Mouse (Mus musculus): ENCODE results near the gene Sema4f. TPM values are rescaled to one million over a fixed set of nuclear protein-coding genes. Genes with fewer than 3 reads are reported as not detected.

The Sema4f gene
- 1 to 10 TPM; 2.0 to 3.5 TPM for total RNA-seq (2021)
- long read RNA-seq, experiment 1, partial matches to known transcripts = 0 of 2 reads
- long read RNA-seq, experiment 1, other reads (novel, unspliced or antisense) = 2 of 2 reads
- long read RNA-seq, experiment 2, full-length matches to known transcripts = 6 of 10 reads
- long read RNA-seq, experiment 2, partial matches to known transcripts = 0 of 10 reads
- long read RNA-seq, experiment 2, other reads (novel, unspliced or antisense) = 4 of 10 reads

DNA sequence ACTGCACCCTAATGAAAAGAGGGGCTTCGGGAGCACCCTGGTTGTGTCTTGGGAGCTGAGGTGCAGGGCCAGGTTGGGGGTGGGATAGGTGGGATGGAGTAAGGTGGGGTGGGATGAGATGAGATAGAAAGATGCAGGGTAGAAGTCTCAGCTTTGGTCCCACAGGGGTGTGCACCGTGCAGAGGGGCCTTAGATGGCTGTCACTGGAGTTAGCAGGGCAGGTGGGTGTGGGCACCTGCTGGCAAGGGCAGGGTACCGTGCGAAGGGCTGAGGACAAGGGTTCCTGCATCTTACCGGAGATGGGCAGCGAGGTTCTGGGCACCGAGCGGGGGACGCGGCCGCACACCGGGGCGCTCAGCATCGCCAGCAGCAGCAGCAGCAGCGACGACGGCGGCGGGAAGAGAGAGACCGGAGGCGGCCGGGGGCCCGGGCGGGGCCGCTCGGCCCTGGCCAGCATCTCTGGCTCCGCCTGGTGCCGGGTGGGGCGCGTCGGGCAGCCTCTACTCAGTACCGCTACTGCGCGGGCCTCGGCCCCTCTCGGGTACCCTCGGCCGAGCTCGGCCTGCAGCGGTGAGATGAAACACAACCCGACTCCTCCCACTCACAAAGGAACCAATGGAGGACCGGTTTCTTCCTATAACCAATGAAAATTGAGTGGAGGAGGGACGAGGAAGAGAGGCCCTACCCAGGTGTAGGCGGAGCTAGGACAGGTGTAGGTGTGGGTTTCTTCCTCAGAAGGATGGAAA is at the start of gene Sema4f:
Sema4f (minus strand) TSS at position 603 of the 746 bp plus-strand sequence.
- DNase-seq (ENCODE audit: low spot score in 2 of 2) = no peak

DNA sequence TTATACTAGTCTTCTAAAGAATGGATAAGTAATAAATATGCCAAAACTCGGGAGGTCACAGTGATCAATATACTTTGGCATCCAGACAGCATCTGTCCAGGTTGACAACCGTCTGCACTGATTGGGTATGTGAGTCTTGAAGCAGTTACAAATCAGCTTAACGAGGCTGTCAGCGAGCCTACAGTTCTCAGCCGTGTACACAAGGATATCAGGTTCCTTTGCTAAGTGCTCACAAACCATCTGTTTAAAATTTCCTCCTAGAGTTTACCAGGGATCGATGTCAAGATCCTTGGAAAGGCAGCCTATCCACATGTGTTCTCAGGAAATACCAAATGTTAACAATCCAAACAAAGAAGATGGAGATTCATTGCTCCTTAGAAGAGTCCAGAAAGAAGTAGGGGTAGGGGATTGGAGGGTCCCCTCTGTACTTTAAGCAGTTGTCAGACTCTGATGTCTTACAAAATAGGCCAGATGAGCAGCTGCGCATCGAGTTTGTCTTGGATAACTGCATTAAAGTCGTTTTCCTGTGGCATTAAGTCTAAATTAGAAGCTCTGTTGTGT is 47.9 kb upstream of the Sema4f start:
- no peak for DNase-seq (ENCODE audit: low spot score in 2 of 2)

DNA sequence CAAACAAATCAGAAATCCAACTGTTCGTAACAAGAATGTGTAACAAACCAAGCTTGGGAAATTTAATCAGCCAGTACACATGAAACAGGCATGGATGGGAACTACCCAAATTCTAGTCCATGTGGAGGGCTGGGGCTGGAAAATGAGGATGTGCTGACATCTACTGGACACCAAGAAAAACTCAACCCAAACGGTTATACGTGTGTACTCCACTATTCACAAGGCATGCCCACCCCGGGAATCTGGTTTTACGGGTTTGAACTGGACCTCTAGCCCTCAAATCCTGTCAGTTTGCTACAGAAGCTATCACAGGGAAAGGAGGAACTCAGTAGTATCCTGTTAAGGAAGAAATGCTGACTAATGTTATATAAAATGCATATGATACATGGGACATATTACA is 31.5 kb upstream of the Sema4f start:
- DNase-seq (ENCODE audit: low spot score in 2 of 2) = peak in 1 of 2 experiments; percentile 14

DNA sequence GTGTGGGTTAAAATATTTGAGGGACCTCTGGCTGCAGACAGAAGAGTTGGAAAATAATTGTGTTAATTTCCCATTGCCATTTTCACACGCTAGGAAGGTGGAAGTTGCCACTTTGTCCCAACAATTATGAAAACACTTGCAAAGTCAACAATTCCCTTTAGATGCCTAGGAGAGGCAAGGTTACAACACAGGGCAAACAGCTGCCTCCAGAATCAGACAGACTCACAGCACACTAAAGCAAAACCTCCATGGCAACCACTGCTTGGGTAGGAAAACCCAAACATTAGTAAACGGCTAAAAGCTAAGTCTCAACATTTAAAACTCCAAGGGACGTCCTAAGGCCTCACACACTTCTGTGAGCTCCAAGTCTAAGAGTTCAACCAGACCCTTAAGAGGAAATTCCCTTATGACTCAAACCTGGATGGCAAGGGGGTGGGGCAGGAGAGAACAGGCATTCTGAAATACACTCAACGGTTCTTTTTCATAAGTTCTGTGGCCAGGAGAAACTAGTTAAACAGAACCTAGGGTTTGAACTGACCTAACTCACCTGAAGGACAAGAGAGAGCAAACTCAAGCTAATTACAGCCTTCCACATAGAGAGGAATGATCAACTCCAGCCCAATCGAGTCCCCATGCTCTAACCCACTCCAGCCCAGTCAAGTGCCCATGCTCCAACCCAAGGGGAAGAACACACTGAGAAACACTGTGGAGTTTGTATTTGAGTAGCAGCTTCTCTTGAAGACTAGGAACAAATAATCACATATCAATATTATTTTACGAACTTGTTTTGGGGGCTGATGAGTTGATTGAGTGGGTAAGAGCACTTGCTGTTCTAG is 29.9 kb upstream of the Sema4f start:
- no peak for DNase-seq (ENCODE audit: low spot score in 2 of 2)

DNA sequence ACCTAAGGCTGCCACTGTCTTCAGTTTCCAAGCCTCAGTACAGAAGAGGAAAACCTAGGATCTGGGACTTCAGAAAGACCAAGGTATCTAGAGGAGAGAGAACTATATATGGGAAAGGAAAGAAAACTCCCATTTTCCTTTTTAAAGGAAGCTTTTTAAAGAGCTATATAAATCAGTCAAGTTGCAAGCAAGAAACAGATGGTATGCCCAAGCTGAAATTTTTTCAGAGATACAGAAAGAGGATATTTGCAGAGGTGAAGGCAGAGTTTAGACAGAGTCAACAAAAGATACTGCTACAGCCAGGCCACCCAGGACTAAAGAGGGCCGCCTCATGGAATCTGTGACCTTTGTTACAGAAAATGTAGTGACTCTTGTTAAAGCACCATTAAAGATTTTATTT is 22.1 kb upstream of the Sema4f start:
- DNase-seq (ENCODE audit: low spot score in 2 of 2) = no peak

DNA sequence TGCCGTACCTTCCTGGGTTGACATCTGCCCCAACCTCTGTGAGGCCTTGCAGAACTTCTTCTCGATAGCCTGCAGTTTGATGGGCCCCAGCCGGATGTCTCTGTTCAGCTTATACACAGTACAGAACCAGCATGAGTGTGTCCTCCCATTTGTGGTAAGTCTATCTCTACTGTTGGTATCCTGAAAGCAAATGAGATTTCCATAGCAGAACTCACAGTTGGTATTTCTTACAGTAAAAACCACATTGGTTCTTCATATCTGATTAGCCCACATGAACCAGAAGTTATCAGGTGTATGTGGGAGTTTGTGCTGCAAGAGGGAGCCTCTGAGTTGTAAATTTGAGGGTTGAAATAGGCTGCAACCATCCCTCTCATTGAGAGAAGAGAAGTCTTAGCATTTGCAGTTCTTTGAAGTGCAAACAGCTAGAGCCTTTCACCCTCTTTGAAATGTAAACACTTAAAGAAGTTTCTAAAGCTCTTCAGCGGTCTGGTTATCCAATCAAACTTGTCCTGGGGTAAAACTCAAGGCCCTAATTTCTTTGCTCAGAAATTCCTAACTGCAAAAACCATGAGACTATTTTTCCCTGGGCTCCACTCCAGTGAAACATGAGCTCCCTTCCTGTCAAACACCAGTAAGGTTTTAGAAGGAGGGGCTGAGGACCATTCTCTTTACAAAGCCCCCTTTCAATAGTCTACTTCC is 17.1 kb upstream of the Sema4f start:
- no peak for DNase-seq (ENCODE audit: low spot score in 2 of 2)

DNA sequence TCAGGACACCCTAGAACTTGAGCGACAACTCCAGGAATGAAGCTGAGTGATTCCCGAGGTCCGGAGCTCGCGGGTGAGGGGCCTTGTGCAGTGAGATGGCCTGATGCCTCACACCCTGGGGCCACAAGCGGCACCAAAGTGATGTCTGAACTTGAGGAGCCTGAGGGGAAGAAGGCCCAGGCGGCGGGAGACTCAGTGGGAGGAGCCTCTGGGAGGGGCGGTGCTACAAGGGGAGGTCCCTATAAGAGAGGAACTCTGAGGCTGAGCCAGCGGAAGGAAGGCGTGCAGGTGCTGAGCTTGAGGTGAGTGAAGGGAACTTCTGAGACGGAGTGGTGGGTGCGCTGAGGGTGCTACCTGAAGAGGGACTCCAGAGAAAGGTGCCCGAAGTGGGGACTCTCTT is 7.1 kb upstream of the Sema4f start, which contains the start of gene M1ap:
M1ap (plus strand) TSS at position 252 of the 400 bp plus-strand sequence.
- DNase-seq (ENCODE audit: low spot score in 2 of 2) = no peak

DNA sequence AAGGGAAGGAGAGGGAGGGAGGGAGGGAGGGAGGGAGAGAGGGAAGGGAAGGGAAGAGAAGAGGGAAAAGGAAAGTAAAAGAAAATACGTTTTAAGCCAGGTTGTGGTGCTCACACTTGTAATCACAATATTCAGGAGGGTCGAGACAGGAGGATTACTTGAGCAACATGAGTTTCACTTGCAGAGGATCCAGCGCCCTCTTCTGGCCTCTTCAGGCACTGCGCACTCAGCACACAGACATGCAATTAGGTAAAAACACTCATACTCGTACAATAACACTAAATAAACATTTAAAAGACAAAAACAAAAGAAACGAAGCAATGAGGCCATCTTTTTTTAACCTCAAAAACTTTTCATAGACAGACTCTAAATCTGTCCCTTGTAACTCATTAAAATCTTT is 6.2 kb upstream of the Sema4f start:
- no peak for DNase-seq (ENCODE audit: low spot score in 2 of 2)

DNA sequence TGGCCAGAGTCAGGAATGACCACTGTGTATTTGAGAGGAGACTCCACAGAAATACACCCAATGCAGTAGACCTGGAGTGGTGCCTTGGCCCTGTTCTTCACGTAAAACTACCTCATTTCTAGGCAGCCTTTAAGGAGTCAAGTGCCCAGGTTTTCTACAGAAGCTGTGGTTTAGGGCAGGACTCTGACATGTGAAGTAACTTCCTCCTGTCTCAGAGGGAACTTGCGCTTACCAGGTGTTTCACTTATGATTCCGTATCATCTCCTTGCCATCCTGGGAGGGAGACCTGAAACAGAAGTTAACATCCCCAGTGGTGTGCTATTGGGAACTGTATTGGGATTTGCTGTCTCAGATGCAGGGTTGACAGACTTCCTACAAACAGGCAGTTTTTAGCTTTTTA is 1.2 kb upstream of the Sema4f start:
- DNase-seq (ENCODE audit: low spot score in 2 of 2) = no peak

DNA sequence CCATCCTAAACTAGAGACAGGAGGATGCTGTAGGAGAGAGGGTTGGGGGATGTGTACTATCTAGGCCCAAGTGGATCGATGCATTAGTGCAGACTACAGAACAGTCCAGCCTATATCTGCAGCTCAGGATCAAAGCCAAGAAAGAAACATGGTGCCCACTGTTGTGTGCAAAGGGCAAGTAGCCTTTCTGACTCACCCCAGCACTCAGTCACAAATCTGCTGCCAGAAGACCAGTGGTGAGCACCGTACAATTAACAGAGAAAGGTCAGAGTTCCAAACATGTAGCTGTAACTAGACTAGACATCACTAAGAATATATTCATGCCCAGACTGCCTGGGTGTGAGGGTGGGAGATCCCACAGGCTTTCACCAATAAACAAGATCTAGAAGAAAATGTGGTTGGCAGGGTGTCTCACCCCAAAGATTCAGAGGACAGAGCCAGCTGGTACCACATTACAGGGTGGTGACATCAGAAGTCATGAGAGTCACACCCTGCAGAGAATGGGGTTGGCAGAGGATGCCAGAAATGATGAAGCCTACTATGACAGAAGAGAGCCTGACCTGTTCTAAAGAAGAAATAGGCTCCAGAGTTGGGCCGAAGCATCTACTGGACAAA is 4.8 kb downstream of the Sema4f start:
- no peak for DNase-seq (ENCODE audit: low spot score in 2 of 2)

DNA sequence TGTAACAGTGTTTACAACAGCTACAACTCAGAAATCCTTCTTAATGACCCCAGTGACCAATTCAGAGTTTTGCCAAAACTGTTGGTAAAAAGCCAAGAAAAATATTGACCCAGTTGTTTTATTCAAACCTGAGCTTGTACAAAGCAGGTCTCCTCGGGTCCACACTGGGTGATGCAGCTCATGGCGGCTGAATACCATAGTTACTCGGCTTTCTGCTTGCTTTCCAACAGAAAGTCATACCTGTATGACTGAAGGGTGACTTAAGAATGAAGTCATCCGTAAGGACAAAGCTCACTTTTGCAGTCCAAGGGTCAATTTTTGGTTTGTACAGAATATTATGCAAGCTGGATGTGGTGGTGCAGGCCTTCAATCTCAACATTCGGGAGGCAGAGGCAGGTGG is 12.0 kb downstream of the Sema4f start:
- DNase-seq (ENCODE audit: low spot score in 2 of 2) = no peak

DNA sequence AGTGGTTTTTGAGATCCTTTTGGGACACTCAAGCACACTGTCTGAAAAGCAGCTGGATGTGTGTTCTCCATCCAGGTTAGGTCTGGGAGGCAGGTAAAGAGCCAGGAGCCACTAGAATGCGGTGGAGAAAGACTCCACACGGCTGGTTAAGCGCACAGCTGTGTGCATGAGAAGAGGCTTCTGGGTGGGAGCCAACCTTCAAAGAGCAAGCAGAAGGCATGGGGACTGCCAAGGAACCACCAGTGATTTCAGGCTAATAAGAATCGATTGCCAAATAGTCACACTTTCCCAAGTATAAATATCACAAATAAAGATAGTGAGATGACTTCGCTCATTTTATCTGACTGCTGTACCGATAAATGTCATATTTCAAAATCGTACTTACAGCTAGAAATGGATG is 13.0 kb downstream of the Sema4f start:
- DNase-seq (ENCODE audit: low spot score in 2 of 2) = no peak

DNA sequence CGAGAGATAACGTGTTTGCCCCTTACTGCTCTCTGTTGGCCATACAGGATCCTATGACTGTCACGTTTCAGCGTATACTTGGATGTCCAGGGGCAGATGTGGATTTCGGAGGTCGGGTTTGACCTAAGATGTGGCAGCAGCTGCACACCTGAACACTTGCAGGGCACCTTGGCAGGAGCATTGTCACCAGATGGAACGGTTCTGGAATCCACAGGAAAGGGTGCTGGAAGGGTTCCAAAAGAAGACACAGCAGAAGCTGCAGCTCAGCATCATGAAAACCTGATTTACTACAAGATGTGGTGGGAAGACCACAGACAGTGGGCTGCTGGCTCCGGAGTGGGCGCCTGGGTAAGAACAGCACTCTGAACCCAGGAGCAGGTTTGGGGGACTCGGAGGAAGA is 13.5 kb downstream of the Sema4f start:
- no peak for DNase-seq (ENCODE audit: low spot score in 2 of 2)

DNA sequence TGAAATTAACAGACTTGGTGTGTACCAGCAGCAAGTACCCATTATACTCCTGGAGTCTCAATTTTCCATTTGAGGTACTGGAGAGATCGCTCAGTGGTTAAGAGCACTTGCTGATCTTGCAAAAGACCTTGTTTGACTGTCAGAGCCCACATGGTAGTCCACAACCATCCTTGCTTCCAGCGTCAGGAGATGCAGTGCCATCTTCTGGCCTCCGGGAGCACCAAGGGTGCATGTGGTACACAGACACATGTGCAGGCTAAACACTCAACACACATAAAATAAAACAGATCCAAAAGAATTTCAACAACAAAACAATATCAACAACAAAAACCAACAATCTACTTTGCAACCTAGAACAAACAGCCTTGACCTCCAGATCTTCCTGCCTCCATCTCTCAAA is 14.6 kb downstream of the Sema4f start:
- DNase-seq (ENCODE audit: low spot score in 2 of 2) = no peak

DNA sequence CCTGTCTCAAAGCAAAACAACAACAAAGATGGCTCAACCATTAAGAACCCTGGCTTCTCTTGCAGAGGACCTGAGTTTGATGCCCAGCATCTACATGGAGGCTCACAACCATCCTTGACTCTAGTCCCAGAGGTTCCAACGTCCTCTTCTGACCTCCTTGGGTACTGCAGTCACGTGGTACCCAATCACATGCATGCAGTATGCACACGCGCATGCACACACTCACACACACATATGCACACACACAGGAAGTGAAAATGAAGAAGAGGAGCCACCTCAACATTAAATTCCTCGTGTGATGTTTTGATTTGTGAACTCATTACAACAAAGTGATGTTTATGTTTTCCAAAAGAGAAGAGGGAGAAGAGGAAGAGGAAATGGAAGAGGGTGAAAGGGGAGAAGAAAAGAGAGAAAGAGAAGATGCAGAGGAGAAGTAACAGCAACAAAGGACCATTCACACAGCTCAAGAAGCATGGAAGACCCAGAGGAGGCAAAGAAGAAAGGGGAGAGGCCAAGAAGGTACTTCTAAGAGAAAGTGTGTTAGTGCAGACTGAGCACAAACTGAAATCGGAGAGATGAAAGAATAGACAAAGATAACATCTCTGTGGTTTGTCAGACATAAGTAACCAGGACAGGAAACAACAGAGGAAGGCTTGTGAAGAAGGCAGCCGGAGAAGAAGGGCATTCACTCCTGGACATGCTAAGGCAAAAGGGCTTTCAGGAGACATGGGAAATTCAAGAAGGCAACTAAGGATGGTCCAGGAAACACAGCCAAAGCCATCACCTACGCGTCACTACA is 17.9 kb downstream of the Sema4f start:
- DNase-seq (ENCODE audit: low spot score in 2 of 2) = no peak

DNA sequence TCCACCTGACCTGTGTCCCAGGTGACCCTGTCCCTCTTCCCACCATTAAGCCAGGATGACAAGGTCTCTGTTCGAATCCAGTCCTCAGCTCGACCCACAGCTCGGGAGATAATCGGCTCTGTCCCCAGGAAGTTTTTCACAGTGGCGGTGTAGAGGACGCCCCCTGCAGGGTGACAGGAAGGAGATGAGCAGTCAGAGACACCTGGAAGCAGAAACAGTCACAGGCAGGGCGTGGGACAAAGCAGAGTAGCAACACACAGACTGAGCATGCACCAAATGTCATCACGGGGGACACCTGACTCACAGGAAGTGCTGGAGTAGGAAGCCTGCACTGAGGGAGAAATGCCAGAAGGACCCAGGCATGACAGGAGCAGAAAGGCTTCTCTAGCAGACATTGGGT is 20.0 kb downstream of the Sema4f start:
- DNase-seq (ENCODE audit: low spot score in 2 of 2) = no peak

DNA sequence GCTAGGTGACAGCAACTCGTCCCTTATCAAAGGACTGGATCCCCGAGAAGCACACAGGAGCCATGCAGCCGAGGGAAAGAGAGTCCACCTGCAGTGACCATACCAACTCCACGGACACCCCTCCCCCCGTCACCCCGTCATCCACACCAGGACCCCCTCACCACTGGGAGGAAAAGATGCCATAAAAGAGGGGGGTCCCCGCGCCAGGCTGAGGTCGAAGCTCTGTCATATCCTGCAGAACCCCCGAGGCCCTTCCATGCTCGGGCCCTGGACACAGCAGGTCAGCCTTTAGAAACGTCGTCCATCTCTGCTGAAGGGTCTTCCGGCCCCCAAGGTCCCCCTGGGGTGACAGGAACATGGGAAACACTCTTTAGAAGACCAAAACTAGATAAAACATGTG is 21.2 kb downstream of the Sema4f start:
- no peak for DNase-seq (ENCODE audit: low spot score in 2 of 2)

DNA sequence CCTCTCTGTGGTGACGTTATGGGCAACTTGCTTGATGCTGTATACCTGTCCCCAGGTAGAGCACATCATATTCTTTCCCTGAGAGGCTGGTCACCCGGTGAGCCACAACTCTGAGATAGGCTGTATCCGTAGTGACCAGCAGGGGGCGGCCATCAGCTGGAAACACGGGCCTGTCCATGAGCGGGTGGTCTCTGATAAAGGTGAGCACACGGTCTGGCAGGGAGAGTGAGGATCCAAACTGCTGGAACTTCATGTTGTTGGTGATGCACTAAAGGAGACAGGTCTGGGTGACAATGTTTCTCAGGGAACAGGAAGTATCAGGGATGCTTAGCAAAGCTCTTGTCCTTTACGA is 21.8 kb downstream of the Sema4f start:
- peak in 1 of 2 experiments; percentile 15 for DNase-seq (ENCODE audit: low spot score in 2 of 2)

DNA sequence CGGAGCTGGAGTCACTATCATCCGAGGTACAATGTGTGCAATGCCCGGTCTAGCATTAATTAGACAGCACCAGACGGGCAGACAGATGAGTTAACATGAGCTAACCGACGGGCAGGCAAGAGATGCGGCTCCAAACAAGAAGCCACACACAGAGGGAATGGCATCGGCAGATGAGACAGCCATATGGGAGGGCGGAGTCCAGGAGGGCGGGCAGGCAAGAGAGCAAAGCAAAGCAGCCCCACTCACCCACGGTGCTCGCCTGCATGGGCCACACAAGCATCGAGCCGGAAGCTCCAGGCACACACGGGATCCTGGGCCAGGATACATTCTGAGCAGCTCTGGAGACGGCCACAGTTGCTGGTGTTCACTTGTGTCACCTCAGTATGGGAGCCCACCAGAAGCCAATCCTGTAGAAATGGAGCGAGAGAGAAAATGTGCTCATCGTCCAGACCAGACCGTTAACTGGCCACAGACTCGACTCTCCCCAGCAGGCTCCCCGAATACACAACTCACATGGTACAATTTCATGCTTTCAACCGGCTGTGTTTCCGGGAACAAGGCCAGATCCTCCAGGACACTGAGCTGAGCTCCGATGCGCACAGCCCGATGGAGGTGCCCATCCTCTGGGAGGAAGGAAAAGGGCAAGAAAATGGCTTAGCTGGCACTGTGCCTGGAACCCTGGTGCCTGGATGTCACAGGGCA is 22.3 kb downstream of the Sema4f start:
- DNase-seq (ENCODE audit: low spot score in 2 of 2) = no peak
